Mouse (Mus musculus): Measurements from ENCODE around the gene Zfp408.
"Not testable (repeated sequence)": the region's sequence is repeated elsewhere in the genome, so short reads cannot be mapped to it uniquely, and the experiment has no call there.

The Zfp408 gene

GRCm38 (mm10) chr2:91630384-91630783, 19.2 kb downstream of the Zfp408 start:
- in situ Hi-C loops (cut with MboI; ENCODE audit: low pct_unique_long_range_greater_than_20kb in 1 of 2, low sequenced_read_pairs in 2 of 2, unreplicated experiment in 1 of 2) = loop anchor here in 1 of 2 experiments (25.0 kb wide), 1 partner anchor 343 kb away; no protein-coding TSS in a partner anchor

- in situ Hi-C loops (cut with MboI; ENCODE audit: low pct_unique_long_range_greater_than_20kb in 1 of 2, low sequenced_read_pairs in 2 of 2, unreplicated experiment in 1 of 2) = loop anchor here in 1 of 2 experiments (25.0 kb wide), 1 partner anchor 342 kb away; no protein-coding TSS in a partner anchor
Observed at GRCm38 (mm10) chr2:91629682-91630081, 19.9 kb downstream of the Zfp408 start.

- in situ Hi-C loops (cut with MboI; ENCODE audit: low pct_unique_long_range_greater_than_20kb in 1 of 2, low sequenced_read_pairs in 2 of 2, unreplicated experiment in 1 of 2) = loop anchor here in 1 of 2 experiments (25.0 kb wide), 1 partner anchor 341 kb away; no protein-coding TSS in a partner anchor
Observed at GRCm38 (mm10) chr2:91628171-91628570, 21.4 kb downstream of the Zfp408 start.

- in situ Hi-C loops (cut with MboI; ENCODE audit: low pct_unique_long_range_greater_than_20kb in 1 of 2, low sequenced_read_pairs in 2 of 2, unreplicated experiment in 1 of 2) = loop anchor here in 1 of 2 experiments (25.0 kb wide), 1 partner anchor 340 kb away; no protein-coding TSS in a partner anchor
Observed at GRCm38 (mm10) chr2:91627486-91627885, 22.1 kb downstream of the Zfp408 start.

GRCm38 (mm10) chr2:91623366-91623765, 26.2 kb downstream of the Zfp408 start:
- in situ Hi-C loops (cut with MboI; ENCODE audit: low pct_unique_long_range_greater_than_20kb in 1 of 2, low sequenced_read_pairs in 2 of 2, unreplicated experiment in 1 of 2) = not testable (repeated sequence)

- in situ Hi-C loops (cut with MboI; ENCODE audit: low pct_unique_long_range_greater_than_20kb in 1 of 2, low sequenced_read_pairs in 2 of 2, unreplicated experiment in 1 of 2) = no loop called here
Observed at GRCm38 (mm10) chr2:91622356-91622755, 27.2 kb downstream of the Zfp408 start.

GRCm38 (mm10) chr2:91609370-91609769, 40.2 kb downstream of the Zfp408 start:
- in situ Hi-C loops (cut with MboI; ENCODE audit: low pct_unique_long_range_greater_than_20kb in 1 of 2, low sequenced_read_pairs in 2 of 2, unreplicated experiment in 1 of 2) = not testable (repeated sequence)

GRCm38 (mm10) chr2:91602389-91602788, 47.2 kb downstream of the Zfp408 start:
- in situ Hi-C loops (cut with MboI; ENCODE audit: low pct_unique_long_range_greater_than_20kb in 1 of 2, low sequenced_read_pairs in 2 of 2, unreplicated experiment in 1 of 2) = no loop called here

GRCm38 (mm10) chr2:91600475-91600874, 49.1 kb downstream of the Zfp408 start:
- in situ Hi-C loops (cut with MboI; ENCODE audit: low pct_unique_long_range_greater_than_20kb in 1 of 2, low sequenced_read_pairs in 2 of 2, unreplicated experiment in 1 of 2) = no loop called here

Measured in mouse embryonic stem cell (cell line).